Mouse (Mus musculus): ENCODE data around the gene Trappc2l. TPM values are rescaled to one million over a fixed set of nuclear protein-coding genes. Genes with fewer than 3 reads are reported as not detected.
A peak's percentile ranks its signal among the peaks of the same experiment; 100 is the strongest.
"Not testable (repeated sequence)": the region's sequence is repeated elsewhere in the genome, so short reads cannot be mapped to it uniquely, and the experiment has no call there.

Gene Trappc2l
- polyA plus RNA-seq, 1 experiment, result 169 TPM

- no peak for DNase-seq (ENCODE audit: low read depth, low spot score)
- WGBS, result 54% methylated on average over 6 of the region's 6 CpGs
These were observed 11.3 kb downstream of the Trappc2l start, which contains the start of gene Pabpn1l for GRCm38 (mm10) chr8:122622727-122623126. Gene Pabpn1l (minus strand): TSS chr8:122622739.

- no peak for DNase-seq (ENCODE audit: low read depth, low spot score)
- WGBS, result 84% methylated on average over 17 of the region's 17 CpGs
These were observed 12.6 kb downstream of the Trappc2l start for GRCm38 (mm10) chr8:122623844-122624642.

- no peak for DNase-seq (ENCODE audit: low read depth, low spot score)
- WGBS, result 71% methylated on average over 5 of the region's 5 CpGs
These were observed 13.2 kb downstream of the Trappc2l start for GRCm38 (mm10) chr8:122624653-122625052.

GRCm38 (mm10) chr8:122625811-122626210 lies 14.4 kb downstream of the Trappc2l start:
- WGBS, result 47% methylated on average over 9 of the region's 9 CpGs
- no peak for DNase-seq (ENCODE audit: low read depth, low spot score)

- WGBS, result 69% methylated on average over 2 of the region's 2 CpGs
- no peak for DNase-seq (ENCODE audit: low read depth, low spot score)
These were observed 15.5 kb downstream of the Trappc2l start for GRCm38 (mm10) chr8:122626896-122627295.

GRCm38 (mm10) chr8:122629388-122629787 lies 17.9 kb downstream of the Trappc2l start:
- 71% methylated on average over 10 of the region's 10 CpGs for WGBS
- no peak for DNase-seq (ENCODE audit: low read depth, low spot score)

GRCm38 (mm10) chr8:122630696-122631095 lies 19.3 kb downstream of the Trappc2l start:
- DNase-seq (ENCODE audit: low read depth, low spot score), result no peak
- WGBS, result 54% methylated on average over 22 of the region's 22 CpGs

- WGBS, result 66% methylated on average over 3 of the region's 3 CpGs
- DNase-seq (ENCODE audit: low read depth, low spot score), result not testable (repeated sequence)
These were observed 20.7 kb downstream of the Trappc2l start for GRCm38 (mm10) chr8:122632134-122632533.

- DNase-seq (ENCODE audit: low read depth, low spot score), result no peak
These were observed 21.8 kb downstream of the Trappc2l start for GRCm38 (mm10) chr8:122633205-122633604.

GRCm38 (mm10) chr8:122635878-122636802 lies 24.7 kb downstream of the Trappc2l start:
- DNase-seq (ENCODE audit: low read depth, low spot score), result peak; percentile 48
- WGBS, result 29% methylated on average over 14 of the region's 14 CpGs

More at GRCm38 (mm10) chr8:122633205-122633604, 21.8 kb downstream of the Trappc2l start:
- 95% methylated on average over 14 of the region's 14 CpGs for WGBS

GRCm38 (mm10) chr8:122636803-122637175 lies 25.3 kb downstream of the Trappc2l start:
- WGBS, result 25% methylated on average over 9 of the region's 9 CpGs
- no peak for DNase-seq (ENCODE audit: low read depth, low spot score)

GRCm38 (mm10) chr8:122637230-122637629 lies 25.8 kb downstream of the Trappc2l start:
- no peak for DNase-seq (ENCODE audit: low read depth, low spot score)
- WGBS, result 68% methylated on average over 9 of the region's 9 CpGs

GRCm38 (mm10) chr8:122638601-122639000 lies 27.2 kb downstream of the Trappc2l start:
- DNase-seq (ENCODE audit: low read depth, low spot score), result no peak
- 72% methylated on average over 16 of the region's 16 CpGs for WGBS

GRCm38 (mm10) chr8:122639521-122640248 lies 28.2 kb downstream of the Trappc2l start:
- WGBS, result 36% methylated on average over 16 of the region's 16 CpGs
- no peak for DNase-seq (ENCODE audit: low read depth, low spot score)

- 80% methylated on average over 4 of the region's 4 CpGs for WGBS
- DNase-seq (ENCODE audit: low read depth, low spot score), result no peak
These were observed 29.4 kb downstream of the Trappc2l start for GRCm38 (mm10) chr8:122640825-122641224.

GRCm38 (mm10) chr8:122641406-122641805 lies 30.0 kb downstream of the Trappc2l start:
- WGBS, result 79% methylated on average over 15 of the region's 15 CpGs
- DNase-seq (ENCODE audit: low read depth, low spot score), result no peak

GRCm38 (mm10) chr8:122642071-122642470 lies 30.6 kb downstream of the Trappc2l start:
- WGBS, result 25% methylated on average over 9 of the region's 9 CpGs
- DNase-seq (ENCODE audit: low read depth, low spot score), result no peak

GRCm38 (mm10) chr8:122644175-122644954 lies 32.9 kb downstream of the Trappc2l start:
- WGBS, result 74% methylated on average over 6 of the region's 6 CpGs
- no peak for DNase-seq (ENCODE audit: low read depth, low spot score)

- WGBS, result 88% methylated on average over 16 of the region's 16 CpGs
- DNase-seq (ENCODE audit: low read depth, low spot score), result no peak
These were observed 34.9 kb downstream of the Trappc2l start for GRCm38 (mm10) chr8:122646337-122646736.
